Mouse (Mus musculus) granulocyte monocyte progenitor cell, adult 5-6 weeks (primary cell): ENCODE measurements at regions not wholly inside any gene's neighbourhood (a gene's known extent, or its start where the extent isn't known, plus 50 kb on each side); places are given as distances from the start of the nearest gene placed in this dataset.
A peak's percentile ranks its signal among the peaks of the same experiment; 100 is the strongest.

ENCODE experiments used
- ATAC-seq: replicated peaks from 2 replicates; pipeline ENCODE4 v1.8.0; 2016; ENCODE audit warnings: mild to moderate bottlenecking, moderate TSS enrichment, inconsistent platforms; ENCODE audit not compliant: poor library complexity, severe bottlenecking

- no peak for ATAC-seq
Measured at GRCm38 (mm10) chr12:82520840-82521239, 67.3 kb upstream of the Rgs6 start.

DNA sequence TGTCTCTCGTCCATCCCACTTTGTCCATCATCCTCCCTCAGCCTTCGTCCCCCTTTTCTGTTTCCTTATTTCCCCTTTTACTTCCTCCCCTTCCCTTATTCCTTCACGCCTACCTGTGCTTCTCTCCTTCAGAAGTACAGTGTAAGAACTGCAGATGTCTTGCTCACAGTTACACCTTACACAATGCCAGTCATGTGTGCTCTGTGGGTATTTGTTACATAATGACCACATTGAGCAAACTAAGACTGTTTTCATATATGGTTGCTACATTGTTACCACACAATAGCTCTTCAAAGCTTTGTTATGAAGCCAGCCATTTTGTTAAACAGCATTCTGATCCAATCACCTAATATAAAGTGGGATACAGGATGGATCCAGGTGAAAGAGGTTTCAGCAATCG, 63.1 kb upstream of the Rgs6 start:
- ATAC-seq = peak; percentile 92
